Mouse (Mus musculus) liver (tissue): Measurements from ENCODE around the gene Dbh.

Source experiments
- DNase-seq: peaks from one replicate; pipeline ENCODE4 v3.0.0-alpha.2; 2020; ENCODE audit warnings: mixed read lengths

Gene Dbh

GRCm38 (mm10) chr2:27164796-27165590, at the start of gene Dbh:
Gene Dbh, plus strand, starts transcription at chr2:27165233.
- no peak for DNase-seq

GRCm38 (mm10) chr2:27118452-27118851, 46.6 kb upstream of the Dbh start:
- DNase-seq, result no peak

GRCm38 (mm10) chr2:27119766-27120165, 45.3 kb upstream of the Dbh start:
- DNase-seq, result no peak

GRCm38 (mm10) chr2:27120241-27120641, 44.8 kb upstream of the Dbh start:
- DNase-seq, result peak; percentile 12

- DNase-seq, result peak; percentile 38
Observed at GRCm38 (mm10) chr2:27121626-27122355, 43.2 kb upstream of the Dbh start.

- DNase-seq, result no peak
Observed at GRCm38 (mm10) chr2:27122578-27122977, 42.5 kb upstream of the Dbh start.

GRCm38 (mm10) chr2:27123121-27123520, 41.9 kb upstream of the Dbh start:
- DNase-seq, result no peak

- DNase-seq, result peak; percentile 44
Observed at GRCm38 (mm10) chr2:27125979-27126378, 39.1 kb upstream of the Dbh start.

GRCm38 (mm10) chr2:27126496-27126895, 38.5 kb upstream of the Dbh start:
- DNase-seq, result no peak

GRCm38 (mm10) chr2:27128990-27129389, 36.0 kb upstream of the Dbh start:
- no peak for DNase-seq

GRCm38 (mm10) chr2:27135935-27136334, 29.1 kb upstream of the Dbh start:
- no peak for DNase-seq

- no peak for DNase-seq
Observed at GRCm38 (mm10) chr2:27136336-27136735, 28.7 kb upstream of the Dbh start.

GRCm38 (mm10) chr2:27136789-27137188, 28.2 kb upstream of the Dbh start:
- no peak for DNase-seq

- DNase-seq, result no peak
Observed at GRCm38 (mm10) chr2:27138356-27138755, 26.7 kb upstream of the Dbh start.

GRCm38 (mm10) chr2:27141950-27142693, 22.9 kb upstream of the Dbh start, which contains the start of gene Fam163b:
Gene Fam163b, minus strand, starts transcription at chr2:27142491.
- peak; percentile 39 for DNase-seq

GRCm38 (mm10) chr2:27144957-27145356, 20.1 kb upstream of the Dbh start:
- DNase-seq, result no peak

- DNase-seq, result no peak
Observed at GRCm38 (mm10) chr2:27146840-27147239, 18.2 kb upstream of the Dbh start.

- DNase-seq, result no peak
Observed at GRCm38 (mm10) chr2:27149457-27149856, 15.6 kb upstream of the Dbh start.

- DNase-seq, result no peak
Observed at GRCm38 (mm10) chr2:27154466-27155185, 10.4 kb upstream of the Dbh start.

- no peak for DNase-seq
Observed at GRCm38 (mm10) chr2:27156596-27156995, 8.4 kb upstream of the Dbh start.

- no peak for DNase-seq
Observed at GRCm38 (mm10) chr2:27161526-27161925, 3.5 kb upstream of the Dbh start.

- no peak for DNase-seq
Observed at GRCm38 (mm10) chr2:27162656-27163055, 2.4 kb upstream of the Dbh start.

GRCm38 (mm10) chr2:27163851-27164250, 1.2 kb upstream of the Dbh start:
- DNase-seq, result no peak
